Mouse (Mus musculus) cerebellum, adult 11 months (tissue): Measurements from ENCODE around the gene Cct7.
A peak's percentile ranks its signal among the peaks of the same experiment; 100 is the strongest.

ENCODE experiments used
- DNase-seq: peaks from one replicate; pipeline ENCODE4 v3.0.0; 2022

Gene Cct7

DNA sequence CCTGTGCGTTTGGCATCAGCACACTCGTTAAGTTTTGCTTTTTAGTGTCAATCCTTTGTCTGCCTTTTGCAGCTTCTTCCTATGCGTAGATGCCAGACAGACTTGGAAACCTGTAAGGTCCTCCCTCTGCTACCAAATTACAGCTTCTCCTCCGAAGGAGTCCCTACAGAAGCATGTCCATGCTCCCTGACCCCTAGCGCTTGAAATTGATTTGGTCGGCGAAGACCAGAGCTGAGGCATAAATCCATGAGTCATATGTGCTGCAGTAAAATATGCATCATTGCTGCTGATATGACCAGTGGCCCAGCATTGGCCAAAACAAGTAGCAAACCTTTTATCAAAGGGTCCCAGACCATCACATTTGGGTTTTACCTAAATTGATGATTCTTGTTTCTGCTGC lies 1.5 kb downstream of the Cct7 start:
- DNase-seq = no peak

DNA sequence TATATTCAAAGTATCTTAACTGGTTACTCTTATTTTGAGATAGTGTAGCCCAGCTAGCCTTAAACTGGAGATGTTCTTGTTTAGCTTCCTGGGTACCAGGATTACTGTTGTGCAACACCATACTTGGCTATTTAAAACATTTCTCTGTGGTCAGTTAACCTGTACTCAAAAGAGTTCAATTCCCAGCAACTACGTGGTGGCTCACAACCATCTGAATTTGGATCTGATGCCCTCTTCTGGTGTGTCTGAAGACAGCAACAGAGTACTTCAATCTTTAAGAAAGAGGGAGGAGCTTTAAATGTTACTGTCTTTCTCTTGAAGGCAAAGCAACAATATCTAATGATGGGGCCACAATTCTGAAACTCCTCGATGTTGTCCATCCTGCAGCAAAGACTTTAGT lies 8.3 kb downstream of the Cct7 start:
- DNase-seq = no peak

DNA sequence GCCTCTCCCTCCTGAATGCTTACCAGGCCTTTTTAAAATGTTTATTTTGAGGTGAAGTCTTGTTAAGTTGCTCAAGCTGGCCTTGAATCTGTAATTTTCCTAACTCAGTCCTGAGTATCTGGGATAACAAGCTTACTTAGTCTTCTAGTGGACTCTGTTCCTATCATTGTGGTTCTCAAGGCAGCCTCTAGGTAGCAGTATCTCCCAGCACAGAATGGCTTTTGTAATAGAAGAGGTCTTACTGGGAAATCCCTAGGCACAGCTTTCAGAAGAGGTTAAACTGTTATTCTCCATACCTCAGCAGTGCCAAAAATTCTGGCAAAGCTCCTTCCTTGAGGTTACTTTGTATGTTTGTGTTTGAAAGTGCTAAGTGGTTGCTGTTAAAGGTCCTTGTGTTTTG lies 14.1 kb downstream of the Cct7 start:
- no peak for DNase-seq

DNA sequence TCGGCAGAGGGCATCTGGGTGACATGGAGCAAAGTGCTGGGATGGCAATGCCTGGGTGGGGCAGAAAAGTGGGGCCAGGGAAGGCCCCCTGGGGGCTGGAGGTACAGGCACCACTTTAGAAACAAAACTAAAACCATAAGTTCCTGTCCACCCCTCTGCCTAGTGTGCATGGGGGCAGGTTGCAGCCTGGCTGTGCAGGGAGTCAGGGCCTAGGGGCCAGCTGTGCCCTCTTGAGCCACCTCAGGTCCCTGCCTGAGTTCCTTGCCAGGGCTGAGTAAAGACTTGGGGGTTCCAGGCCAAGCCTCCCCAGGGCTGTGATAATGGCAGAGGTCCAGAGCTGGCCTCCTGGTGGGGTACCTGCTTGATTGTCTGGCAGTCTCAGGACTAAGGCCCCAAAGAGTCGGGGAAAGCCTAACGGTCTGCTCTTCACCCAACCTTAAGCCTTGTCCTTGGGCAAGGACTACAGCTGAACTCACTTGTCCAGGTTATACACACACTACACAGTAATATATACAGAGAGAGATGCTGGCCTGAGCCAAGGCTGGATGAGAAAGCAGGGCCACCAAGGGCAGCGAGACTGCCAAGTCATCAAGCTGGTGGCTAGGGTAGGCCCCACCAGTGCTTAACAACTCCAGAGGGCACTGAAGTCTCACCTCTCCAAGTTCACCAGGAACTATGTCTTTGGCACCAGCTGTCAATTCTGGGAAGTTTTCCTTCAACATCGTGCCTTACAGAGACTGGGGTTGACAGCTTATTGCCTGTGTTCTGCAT lies 18.5 kb downstream of the Cct7 start:
- DNase-seq = no peak

DNA sequence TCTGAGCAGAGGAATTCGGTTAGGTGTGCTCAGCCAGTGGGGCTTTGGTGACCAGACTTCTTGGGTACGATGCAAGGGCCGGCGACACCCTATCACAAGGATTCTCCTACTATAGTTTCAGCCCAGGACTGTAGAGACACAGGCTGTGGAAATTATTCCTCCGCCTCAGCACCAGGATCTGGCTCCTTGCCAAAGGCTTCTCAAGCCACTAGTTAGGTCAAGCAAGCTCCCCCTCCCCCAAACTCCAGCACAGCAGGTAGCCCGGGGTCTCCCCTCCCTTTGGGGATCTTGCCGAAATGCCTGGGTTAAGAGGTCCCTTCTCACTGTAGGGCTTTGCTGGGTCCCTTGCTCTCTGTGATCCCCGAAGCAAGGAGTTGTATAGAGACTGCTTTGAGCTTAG lies 20.6 kb downstream of the Cct7 start:
- no peak for DNase-seq

DNA sequence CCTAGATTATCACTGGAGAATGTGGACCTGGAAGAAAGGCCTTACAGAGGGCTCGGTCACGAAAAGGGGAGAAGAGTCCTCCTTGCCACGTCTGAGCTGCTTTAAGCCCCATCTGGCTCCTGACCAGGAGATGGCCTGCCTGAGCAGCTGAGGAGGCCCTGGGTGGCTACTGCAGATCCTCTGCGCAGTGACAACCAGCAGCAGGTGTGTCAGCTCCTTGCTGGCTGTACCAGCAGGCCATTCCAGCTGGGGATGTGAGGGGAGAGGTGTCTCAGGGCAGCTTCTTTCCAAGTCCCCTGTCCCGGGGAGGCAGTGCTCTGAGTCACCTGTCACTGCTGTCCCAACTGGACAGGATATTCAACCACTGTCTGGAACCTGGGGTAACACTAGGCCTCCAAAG lies 21.2 kb downstream of the Cct7 start:
- DNase-seq = no peak

DNA sequence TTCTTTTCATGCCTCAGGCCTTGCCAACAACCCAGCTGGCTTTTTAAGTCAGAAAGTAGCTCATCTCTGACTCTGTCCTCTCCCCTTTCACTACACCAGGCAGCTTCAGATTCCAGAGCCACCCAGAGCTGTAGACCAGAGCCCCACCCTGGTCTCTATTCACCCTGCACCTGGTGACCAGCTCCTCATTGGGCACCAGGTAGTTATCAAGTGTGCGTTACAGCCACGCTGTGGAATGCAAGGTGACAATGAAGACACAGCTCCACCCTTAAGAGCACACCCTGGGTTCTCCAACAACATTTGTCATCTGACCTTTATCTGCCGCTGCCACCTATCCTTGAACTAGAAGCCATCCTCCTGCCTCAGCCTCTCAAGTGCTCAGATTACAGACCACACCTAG lies 24.3 kb downstream of the Cct7 start:
- DNase-seq = no peak

DNA sequence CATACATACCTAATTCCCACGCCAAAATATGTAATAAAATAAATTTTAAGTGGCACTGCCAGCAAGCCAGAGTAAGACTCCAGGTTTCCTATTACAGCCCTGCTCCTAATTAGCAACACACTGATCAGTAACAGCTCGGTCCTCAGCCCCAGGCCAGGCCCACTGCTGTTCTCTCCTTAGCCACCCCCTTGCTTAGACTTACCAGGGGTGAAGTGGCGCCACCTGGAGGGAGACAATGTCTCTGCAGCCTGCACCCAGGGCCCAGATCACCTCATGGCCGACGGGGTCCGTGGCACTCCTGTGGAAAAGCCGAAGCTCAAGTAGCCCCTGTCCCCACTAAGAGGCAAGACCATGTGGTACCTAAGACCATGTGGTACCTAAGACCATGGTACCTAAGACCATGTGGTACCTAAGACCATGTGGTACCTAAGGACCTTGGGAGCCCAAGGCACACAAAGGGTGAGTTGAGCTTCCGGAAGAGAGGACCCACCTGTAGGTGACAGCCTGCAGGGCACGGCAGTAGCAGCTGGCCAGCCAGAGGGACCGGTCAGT lies 26.1 kb downstream of the Cct7 start:
- DNase-seq = no peak

DNA sequence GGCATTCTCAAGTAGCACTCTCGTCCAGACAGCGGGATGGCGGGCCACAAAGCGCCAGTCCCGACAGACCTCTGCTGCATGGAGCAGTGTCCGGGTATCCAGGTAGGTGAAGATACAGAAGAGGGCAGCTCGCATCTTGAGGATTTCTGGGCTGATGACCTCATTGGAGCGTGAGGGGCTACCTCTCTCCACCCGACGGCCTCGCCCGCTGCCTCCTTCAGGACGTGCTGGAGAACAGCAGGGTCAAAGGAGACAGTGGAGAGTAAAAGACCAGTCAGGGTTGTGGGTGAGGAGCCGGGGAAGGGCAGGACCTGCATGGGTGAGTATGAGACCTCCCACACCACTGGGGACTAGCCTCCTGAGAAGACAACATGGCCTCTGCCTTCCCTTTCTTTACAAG lies 27.1 kb downstream of the Cct7 start:
- DNase-seq = no peak

DNA sequence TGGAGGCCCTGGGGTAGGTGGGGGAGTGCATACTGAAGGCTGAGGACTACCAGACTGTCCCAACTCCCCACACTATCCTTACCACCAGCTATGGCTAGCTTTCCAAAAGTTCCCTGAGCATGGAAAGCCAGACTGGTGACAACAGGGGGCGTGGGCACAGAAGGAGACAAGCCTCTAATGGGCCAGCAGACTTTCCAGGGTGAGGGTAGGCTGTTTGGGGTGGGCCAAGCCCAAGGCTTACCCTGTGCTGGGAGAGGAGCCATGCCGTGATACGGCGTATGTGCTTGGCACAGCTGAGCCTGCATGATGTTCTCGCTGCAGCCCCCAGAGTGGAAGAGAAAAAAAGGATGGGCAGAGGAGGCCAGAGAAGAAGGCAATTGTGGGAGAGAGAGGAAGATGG lies 28.7 kb downstream of the Cct7 start:
- no peak for DNase-seq

DNA sequence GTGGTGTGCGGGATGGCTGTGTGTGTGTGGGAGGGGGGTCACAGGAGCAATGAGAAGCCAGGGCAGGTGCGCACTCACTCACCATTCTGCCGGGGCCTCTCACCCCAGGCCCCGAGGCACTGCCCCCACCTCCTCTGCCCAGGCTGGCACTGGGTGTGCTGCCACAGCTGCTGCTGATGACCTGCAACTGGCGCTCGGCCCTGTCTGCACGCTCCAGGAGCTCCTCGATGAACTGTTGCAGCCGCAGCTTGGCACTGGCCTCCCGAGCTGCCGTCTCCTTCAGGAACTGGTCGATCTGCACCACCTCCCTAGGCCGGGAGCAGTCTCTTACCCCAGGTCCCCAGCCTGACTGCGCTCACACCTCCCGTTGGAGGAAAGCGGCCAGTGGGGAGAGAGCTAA lies 29.4 kb downstream of the Cct7 start:
- no peak for DNase-seq

DNA sequence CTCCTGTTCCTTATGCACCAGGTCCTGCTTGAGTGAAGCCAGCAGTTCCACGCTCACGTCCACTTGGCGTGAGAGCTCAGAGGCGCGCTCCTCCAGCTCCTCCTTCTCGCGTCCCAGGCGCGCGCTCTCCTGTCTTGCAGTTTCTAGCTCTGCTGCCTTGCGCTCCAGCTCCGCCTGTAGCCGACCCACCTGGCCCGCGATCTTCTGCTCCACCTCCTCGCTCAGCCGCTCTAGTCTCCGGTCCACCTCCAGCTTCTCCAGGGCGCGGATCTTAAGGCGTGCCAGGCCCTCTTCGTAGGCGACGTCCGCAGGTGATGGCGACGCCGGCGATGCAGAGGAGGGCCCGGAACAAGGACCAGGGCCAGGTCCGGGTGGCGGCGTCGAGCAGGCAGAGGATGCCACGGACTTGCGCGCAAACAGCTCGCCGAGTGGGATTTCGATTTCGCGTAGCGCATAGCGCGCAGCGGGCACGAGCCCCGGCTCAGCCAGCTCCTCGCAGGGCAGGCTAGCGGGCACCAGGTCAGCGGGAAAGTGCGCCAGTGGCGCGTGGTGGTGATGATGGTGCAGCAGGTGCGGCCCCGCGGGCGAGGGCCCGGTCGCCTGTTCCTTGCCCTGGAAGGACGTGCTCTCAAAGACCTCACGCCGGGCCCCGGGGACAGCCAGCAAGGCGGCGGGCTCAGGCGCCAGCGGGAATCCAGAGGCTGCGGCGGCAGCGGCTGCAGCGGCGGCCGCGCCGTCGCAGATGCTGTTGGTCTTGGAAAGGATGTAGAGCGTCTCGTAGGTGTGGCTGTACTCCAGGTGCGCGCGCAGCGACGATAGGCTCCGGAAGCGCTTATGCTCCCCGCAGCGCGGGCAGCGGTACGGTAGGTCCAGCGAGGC lies 32.8 kb downstream of the Cct7 start:
- peak; percentile 36 for DNase-seq

DNA sequence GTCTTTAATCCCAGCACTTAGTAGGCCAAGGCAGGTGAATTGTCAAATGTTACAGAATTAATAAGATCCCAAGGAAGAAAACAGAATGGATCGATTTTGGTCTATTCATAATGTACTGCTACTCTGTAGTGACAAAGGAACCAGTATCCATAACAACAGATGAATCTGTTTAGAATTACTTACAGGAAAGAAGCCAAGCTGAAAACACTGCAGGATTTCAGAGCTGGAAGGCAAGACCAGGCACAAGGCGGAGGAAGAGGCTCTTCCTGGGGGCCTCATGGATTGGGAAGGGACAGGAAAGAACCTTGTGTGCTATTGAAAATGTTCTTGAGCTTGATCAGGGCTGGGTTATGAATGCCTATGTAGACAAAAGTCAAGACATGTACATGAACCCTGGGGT lies 34.4 kb downstream of the Cct7 start:
- no peak for DNase-seq

DNA sequence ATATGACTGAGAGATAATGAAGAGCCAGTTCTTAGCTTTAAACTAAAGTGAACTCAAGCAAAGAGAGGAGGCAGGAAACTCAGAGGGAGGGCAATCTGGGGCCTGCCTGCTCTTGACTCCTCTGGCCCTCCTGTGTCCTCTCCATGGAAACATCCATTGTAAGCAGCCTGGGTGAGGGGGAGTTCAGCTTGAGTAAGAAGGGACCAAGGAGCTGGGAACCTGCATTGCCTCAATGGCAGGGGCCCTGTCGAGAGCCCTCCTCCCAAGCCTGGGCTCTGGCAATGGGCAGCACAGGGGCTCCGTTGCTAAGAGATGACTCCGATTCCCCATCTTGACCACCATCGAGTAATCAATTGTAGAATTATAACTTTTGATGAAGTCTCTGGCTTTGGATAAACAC lies 37.2 kb downstream of the Cct7 start:
- no peak for DNase-seq

DNA sequence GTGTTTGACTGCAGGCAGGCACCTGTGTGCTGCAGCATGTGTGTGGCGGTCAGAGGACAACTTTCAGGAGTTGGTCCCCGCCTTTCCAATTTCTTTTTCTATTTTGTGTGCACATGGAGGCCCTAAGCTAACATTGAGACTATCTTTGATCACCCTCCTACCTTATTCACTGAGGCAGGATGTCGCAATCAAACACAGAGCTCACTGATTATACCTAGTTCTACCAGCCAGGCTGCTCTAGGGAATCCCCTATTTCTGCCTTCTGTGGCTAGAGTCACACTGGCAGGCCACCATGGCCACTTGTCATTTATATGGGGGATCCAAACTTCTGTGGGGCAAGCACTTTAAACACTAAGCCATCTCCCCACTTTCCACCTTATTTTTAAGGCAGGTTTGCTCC lies 38.4 kb downstream of the Cct7 start:
- DNase-seq = no peak

DNA sequence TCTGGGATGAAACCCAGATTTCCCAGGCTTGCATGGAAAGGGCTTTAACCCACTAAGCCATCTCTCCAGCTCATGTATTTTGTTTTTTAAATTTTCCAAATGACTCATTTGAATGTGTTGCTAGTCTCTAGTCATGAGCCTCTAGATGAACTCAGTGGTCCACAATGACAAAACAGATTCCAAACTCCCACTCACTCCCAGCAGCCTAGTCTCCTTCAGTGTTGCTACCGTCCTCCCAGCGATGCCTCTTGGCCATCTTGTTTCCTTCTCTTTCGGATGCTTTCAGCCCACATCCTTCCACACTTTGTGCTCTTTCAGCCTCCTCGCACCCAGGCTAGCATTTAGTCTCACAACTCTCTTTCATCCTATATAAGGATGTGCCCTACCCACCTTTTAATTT lies 38.9 kb downstream of the Cct7 start:
- DNase-seq = no peak

DNA sequence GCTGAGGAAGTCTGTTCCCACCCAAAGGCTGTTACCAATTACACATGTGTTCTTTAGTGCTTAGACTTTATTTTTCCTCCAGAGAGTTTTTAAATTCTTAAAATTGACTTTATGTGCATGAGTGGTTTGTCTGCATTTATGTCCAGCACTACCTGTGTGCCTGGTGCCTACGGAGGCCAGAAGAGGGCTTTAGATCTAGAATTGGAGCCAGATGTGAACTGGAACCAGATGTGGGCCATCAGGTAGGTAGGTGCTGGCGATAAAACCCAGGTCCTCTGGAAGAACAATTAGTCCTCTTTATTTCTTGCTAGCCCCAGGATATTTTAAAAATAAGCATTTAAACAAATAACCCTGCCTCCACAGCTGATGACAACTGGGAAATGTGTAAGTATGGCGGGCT lies 40.3 kb downstream of the Cct7 start:
- no peak for DNase-seq

DNA sequence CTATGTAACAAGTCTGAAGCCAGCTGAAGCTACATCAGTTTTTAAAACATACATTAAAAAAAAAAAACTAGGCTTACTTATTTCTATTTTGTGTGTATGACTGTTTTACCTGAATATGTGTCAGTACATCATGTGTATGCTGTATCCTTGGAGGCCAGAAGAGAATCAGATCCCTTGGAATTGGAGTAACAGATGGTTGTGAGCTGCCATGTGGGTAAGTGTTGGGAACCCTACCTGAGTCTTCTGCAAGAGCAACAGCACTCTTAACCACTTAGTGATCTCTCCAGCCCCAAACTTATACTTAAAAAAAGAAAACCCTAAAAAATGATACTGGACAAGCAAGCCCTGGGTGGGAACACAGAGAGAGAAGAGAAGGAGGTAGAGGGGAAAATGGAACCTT lies 45.7 kb downstream of the Cct7 start:
- DNase-seq = no peak

DNA sequence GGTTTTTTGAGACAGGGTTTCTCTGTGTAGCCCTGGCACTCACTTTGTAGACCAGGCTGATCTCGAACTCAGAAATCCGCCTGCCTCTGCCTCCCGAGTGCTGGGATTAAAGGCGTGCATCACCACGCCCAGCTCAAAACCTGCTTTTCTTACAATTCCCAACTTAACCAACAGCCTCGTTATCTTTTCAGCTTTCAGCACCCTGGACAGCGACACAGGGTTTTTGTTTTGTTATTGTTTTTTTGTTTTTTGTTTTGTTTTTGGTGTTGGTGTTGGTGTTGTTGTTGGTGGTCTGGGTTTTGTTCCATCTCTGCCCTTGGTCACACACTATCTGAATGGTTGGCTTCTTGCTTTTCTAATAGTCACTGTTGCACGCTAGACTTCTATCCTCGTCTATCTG lies 46.8 kb downstream of the Cct7 start:
- DNase-seq = no peak

DNA sequence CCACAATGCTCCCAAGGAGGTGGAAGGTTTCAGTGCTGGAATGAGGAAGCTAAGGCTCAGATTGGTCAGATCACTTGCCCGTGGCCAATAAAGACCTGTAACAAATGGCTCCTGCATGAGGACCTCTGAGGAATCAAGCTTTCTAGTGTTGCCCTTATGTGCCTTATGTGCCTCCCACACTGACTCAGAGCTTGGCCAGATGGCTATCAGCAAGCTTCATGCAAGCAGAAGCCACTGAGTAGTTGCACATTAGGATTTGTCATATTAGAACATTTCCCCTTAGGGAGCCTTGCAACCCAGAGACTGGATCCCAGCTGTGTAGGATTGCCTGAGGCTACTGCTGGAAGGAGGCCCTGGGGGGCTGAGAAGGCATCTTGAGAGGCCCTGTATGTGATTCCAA lies 49.1 kb downstream of the Cct7 start:
- no peak for DNase-seq

DNA sequence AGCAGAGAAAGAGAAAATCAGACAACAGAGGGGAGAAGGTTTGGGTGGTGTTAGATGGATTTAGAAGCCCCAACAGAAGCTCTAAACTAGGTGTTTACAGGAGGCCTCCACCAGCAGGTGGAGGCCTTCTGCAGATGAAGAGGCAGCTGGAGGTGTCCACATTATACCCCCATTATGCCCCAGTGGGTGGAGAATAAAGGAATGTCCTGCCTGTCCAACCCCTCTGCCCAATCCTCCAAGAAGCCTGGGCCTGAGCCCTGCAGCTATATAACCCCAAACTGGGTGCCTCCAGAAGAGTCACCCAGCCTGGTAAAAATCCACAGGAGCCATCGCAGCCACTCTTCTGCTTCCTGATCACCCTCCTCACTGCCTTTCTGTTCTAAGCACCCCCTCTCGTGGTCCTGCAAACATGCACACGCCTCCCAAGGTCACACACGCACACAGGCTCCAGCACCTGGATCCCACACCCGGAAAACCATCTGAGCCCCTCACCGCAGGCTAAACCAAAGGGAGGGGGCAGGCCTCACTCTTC lies 50.3 kb downstream of the Cct7 start:
- DNase-seq = peak; percentile 35

DNA sequence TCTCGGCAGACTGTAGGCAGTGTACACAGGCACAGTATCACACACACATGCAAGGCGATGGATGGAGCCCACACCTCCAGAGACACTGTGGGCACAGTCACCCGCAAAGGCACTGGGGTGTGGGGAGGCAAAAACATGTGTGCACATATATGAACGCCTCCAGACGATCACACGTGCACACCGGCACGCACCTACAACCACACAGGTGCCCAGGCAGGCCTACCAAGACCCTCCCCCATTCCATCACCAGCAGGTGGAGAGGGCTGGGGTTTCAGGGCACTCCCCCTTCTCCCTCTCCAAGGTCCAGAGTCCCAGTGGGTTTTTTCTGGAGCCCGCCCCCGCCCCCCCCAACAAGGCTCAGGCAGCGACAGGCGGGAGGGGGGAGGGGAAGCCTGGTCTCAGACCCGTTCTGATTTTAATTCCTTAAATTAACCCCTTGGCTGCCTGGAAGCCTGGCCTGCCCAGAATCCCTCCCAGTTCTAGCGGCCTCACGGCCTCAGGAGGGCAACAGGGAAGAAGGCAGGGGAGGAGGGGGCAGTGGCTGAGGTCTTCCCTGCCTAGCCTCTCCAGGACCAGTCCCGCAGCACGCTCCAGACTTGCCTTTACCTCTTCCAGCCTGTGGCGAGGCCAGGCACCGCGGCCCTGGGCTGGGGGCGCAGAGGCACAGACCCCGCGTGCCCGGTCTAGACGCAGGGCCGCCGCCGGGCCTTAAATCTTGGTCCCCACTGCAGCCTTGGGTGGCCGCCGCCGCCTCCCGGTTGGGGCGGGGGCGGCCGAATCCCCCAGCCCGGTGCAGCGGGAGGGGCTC lies 51.0 kb downstream of the Cct7 start:
- DNase-seq = peak; percentile 27

DNA sequence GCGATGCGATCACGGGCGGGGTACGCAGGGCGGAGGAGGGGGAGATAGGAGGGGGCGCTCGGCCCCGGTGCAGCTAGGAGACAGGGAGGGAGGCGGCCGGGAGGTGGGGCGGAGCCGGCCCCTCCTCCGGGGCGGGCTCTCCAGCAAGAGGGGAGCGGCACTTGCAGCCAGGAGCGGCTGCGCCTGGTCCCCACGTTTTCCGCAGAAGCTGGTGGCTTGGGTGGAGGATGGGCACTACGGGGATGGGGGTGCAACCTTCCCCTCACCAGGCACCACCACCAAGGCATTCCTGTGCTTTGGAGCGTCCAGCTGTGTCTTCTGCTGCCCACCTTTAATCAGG lies 51.6 kb downstream of the Cct7 start, which contains the start of gene Fbxo41:
Gene Fbxo41, minus strand, starts transcription at position 84 of the 340 bp plus-strand sequence.
- peak; percentile 72 for DNase-seq
